Mouse (Mus musculus): Measurements from ENCODE around the gene Lonp1.
A peak's percentile ranks its signal among the peaks of the same experiment; 100 is the strongest.
"Not testable (repeated sequence)": the region's sequence is repeated elsewhere in the genome, so short reads cannot be mapped to it uniquely, and the experiment has no call there.

Gene Lonp1

DNA sequence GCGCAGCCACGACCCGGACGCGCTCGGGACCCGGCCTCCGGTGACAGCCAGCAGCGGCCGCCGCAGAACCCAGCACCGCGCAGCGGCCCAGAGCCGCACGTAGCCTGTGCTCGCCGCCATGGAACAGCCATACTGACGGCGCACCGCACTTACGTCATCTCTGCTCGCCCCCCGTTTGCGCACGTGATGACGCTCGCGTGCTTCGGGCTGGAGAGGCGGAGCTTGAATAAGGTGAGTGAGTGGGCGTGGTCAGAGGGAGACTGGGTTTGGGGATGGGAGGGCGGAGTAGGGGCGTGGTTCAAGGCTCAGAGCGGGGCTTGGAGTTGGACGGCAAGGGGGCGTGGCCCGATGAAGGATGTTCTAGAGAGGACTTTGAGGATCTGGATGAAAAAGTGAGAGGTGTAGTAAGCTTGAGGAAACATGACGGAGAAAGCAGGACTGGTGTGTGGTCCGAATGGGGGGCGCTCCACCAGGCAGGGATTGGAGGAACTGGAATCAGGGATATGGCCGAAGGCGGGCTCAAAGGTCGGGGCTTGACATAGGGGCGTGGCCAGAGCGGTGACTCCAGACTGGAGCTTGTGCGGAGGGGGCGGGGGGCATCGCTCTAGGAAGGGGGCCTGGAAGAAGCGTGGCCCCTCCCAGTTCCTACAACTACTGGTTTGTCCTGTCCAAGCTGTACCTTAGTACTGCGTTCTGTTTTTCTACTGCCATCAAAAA lies at the start of gene Lonp1:
Lonp1 (minus strand) TSS at position 134 of the 717 bp plus-strand sequence.
- DNase-seq (ENCODE audit: low read depth), result peak; percentile 99

- DNase-seq (ENCODE audit: low read depth), result peak; percentile 36
Measured at GRCm38 (mm10) chr17:56673647-56674416, 47.1 kb upstream of the Lonp1 start.

DNA sequence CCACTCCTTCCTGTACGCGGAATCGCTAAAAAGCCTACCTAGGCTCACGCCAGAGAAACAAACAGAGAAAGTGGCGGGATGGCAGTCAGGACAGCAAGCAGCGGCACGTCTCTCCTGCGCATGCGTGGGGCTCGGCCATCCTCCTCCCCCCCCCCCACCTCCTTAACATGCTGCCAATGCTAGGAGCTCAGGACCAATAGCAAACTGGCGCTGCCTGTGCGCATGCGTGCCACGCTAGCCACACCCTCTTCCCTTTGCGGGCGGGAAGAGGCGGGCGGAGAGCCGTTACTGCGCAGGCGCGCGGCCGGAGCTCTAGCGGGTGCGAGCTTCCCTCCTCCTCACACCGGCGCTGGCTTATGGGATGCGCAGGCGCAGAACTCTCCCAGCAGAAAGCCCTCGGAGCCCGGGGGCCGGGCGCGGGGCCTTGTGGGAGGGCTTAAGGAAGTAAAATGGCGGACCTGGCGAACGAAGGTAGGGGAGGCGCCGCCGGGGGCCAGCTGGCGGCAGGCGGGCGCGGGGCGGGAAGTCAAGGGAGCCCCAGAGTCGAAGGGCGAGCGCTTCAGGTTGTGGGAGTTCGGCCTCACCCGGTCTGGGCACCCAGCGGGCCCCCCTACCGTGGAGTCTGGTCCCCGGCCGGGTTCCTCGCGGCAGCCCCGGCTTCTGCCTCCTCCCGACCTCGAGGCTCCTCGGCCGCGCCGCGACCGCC lies 46.4 kb upstream of the Lonp1 start, which contains the start of gene Ranbp3:
Ranbp3 (plus strand) TSS at position 354 of the 706 bp plus-strand sequence.
- DNase-seq (ENCODE audit: low read depth), result peak; percentile 100

GRCm38 (mm10) chr17:56669766-56670165 lies 43.1 kb upstream of the Lonp1 start:
- DNase-seq (ENCODE audit: low read depth), result no peak

GRCm38 (mm10) chr17:56668384-56669144 lies 41.9 kb upstream of the Lonp1 start:
- peak; percentile 80 for DNase-seq (ENCODE audit: low read depth)

GRCm38 (mm10) chr17:56667591-56667990 lies 40.9 kb upstream of the Lonp1 start:
- peak; percentile 76 for DNase-seq (ENCODE audit: low read depth)

GRCm38 (mm10) chr17:56666384-56666783 lies 39.7 kb upstream of the Lonp1 start:
- DNase-seq (ENCODE audit: low read depth), result no peak

DNA sequence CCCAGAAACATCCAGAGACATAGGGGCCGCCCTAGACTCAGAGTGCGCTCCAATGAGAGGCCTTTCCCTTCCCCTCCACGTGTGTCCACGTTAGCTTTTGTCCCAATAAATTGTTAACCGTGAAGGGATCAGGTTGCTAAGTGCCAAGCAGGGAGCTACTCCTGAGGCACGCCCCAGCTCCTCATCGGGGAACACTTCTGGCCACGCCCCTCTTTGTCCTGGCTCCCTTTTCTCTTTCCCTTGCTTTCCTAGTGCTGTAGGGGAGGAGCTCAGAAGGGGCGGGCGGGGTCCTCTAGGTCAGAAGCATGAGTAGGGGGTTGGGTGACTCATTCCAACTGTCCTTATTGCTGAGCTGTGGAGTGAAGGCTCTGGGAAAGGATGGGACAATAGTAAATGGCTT lies 37.6 kb upstream of the Lonp1 start:
- DNase-seq (ENCODE audit: low read depth), result no peak

DNA sequence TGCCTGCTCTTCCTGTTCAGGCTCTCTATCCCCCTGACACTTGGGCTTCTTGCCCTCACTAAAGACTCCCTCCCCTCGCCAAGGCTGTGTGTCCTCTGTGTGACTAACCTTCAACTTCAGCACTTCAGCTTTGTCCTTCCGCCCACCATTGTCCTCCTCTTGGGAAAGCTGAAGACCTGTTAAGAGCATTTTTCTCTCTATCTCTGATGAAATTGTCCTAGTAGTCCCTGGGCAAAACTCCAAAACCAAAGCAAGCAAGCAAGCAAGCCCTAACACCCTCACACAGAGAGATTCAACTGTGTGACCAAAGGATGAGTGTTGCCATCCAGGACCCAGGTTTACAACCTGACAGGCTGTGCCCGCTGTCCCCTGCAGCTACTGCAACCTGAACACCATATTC lies 37.0 kb upstream of the Lonp1 start:
- no peak for DNase-seq (ENCODE audit: low read depth)

DNA sequence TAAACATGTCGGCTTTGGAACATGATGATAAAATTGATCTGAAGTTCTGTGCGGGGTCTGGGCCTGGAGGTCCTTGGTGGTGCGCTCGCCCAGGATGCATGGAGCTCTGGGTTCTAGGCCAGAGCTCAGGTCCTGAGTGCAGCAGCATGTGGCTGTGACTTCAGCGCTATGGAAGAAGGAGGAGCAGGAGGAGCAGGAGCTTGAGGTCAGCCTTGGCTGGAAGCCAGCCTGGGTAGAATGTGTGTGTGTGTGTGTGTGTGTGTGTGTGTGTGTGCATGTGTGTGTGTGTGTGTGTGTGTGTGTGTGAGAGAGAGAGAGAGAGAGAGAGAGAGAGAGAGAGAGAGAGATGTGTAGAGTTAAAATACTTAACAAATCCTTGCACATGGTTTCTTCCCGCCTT lies 29.5 kb upstream of the Lonp1 start:
- peak; percentile 69 for DNase-seq (ENCODE audit: low read depth)

DNA sequence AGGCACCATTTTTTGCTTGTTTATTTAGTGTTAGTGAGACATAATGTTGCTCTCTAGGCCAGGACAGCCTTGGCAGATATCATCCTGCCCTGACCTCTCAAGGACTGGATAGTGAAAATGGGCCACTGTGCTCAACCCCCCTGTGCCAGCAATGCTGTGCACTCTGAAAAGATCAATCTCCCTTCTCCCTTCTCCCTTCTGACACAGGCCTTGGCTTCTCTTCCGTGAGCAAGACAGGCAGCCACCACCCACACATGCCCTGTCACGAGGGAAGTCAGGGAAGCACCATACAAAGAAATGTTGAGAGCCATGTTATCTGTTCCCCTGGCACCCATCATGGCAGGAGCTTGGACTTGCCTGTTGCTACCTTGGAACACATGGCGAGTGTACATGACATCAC lies 28.6 kb upstream of the Lonp1 start:
- DNase-seq (ENCODE audit: low read depth), result no peak

- DNase-seq (ENCODE audit: low read depth), result no peak
Measured at GRCm38 (mm10) chr17:56654771-56655170, 28.1 kb upstream of the Lonp1 start.

- peak; percentile 32 for DNase-seq (ENCODE audit: low read depth)
Measured at GRCm38 (mm10) chr17:56651801-56652200, 25.1 kb upstream of the Lonp1 start.

GRCm38 (mm10) chr17:56647546-56647945 lies 20.9 kb upstream of the Lonp1 start:
- DNase-seq (ENCODE audit: low read depth), result no peak

GRCm38 (mm10) chr17:56643237-56643636 lies 16.6 kb upstream of the Lonp1 start:
- DNase-seq (ENCODE audit: low read depth), result no peak

DNA sequence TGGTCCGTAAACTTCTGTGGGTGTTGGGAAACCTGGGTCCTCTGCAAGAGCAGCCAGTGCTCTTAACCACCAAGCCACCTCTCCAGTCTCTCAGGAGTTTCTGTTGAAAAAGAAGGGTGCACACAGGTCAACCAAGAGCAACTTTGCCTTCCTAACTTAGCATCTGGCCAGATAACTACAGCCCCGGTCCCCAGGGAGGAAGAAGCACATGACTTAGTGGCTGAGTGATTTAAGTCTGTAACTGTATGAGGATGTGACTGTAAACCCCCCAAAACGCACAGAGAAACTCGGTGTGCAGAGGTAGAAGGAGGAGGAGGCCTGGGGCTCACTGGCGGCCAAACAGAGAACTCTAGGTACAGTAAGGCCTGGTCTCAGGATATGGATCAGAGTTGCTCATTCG lies 7.3 kb upstream of the Lonp1 start:
- DNase-seq (ENCODE audit: low read depth), result no peak

- DNase-seq (ENCODE audit: low read depth), result no peak
Measured at GRCm38 (mm10) chr17:56631807-56632206, 5.1 kb upstream of the Lonp1 start.

DNA sequence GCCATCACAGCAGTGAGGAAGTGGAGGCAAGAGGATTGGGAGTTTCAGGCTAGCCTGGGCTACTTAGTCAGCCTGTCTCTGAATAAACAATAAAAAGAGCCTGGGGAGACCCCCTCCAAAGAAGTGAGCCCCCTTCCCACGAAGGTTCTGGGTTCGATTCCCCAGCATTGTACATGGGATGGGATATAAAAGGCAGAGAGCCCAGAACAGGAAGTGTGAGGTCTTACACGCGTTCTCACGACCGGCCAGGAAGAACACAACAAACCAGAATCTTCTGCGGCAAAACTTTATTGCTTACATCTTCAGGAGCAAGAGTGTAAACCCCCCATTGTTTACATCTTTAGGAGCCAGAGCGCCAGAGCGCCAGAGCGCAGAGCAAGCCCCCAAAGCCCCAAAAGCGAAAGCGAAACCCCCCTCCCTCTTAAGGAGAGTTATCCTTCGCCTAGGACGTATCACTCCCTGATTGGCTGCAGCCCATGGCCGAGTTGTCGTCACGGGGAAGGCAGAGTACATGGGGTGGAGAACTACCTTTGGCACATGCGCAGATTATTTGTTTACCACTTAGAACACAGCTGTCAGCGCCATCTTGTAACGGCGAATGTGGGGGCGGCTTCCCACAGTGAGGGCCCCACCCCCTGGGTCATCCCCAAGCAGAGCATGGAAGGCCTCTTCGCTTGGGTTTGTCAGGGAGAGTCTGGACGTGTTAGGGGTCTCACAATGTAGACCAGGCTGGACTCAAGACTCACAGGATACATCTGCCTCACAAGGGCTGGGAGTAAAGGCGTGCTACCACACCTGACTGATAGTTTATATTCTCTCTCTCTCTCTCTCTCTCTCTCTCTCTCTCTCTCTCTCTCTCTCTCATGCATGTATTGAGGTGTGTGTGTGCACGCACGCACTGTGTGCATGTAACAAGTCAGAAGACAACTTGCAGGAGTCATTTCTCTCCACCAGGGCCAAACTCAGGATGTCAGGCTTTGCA lies 3.4 kb upstream of the Lonp1 start:
- not testable (repeated sequence) for DNase-seq (ENCODE audit: low read depth)

- DNase-seq (ENCODE audit: low read depth), result no peak
Measured at GRCm38 (mm10) chr17:56627530-56628277, 1.0 kb upstream of the Lonp1 start, which contains the start of gene Catsperd. Gene Catsperd, plus strand, starts transcription at chr17:56628143.

DNA sequence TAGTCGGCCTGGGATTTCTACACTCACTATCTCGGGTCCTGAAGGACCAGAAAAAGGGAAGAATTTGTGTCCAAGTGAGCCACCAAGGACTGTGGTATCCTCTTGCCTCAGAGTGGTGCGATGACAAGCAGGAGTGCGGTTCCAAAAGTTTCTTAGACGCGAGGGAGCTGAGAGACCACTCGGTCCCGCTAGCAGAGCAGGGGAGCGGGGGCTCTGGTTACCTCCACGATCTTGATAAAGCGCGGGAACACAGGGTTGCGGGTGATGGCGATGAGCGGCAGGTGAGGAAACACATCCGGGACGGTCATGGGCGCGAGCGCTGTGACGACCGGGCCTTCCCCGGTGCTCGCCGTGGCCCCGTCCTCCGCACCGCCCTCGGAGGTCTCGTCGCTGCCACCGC lies 427 bp downstream of the Lonp1 start:
- DNase-seq (ENCODE audit: low read depth), result peak; percentile 47
